Mouse (Mus musculus) stomach, postnatal 0 days (tissue): ENCODE results near the gene Fam172a. TPM values are rescaled to one million over a fixed set of nuclear protein-coding genes. Genes with fewer than 3 reads are reported as not detected.
A peak's percentile ranks its signal among the peaks of the same experiment; 100 is the strongest.

ENCODE experiments used
- ATAC-seq: fragments of 200-750 bp; cut with Nextera tagmentation; 2 replicates; pipeline ENCODE4 v1.8.0; 2017; ENCODE audit not compliant: low FRiP score, low TSS enrichment
- DNase-seq: peaks from one replicate; pipeline ENCODE4 v3.0.0-alpha.2; 2016; ENCODE audit warnings: low spot score
- H3K27ac ChIP-seq: fragments of 300-500 bp; sonication (generic); replicated peaks from 2 replicates; pipeline ENCODE4 v1.5.1; 2014; ENCODE audit warnings: mild to moderate bottlenecking, control low read depth
- H3K27me3 ChIP-seq: fragments of 300-500 bp; sonication (generic); 2 replicates; pipeline ENCODE4 v1.6.1; 2014; ENCODE audit warnings: low read length; ENCODE audit not compliant: control insufficient read depth, insufficient read depth
- H3K36me3 ChIP-seq: fragments of 300-500 bp; sonication (generic); 2 replicates; pipeline ENCODE4 v1.6.1; 2014; ENCODE audit warnings: low read length, mixed read lengths; ENCODE audit not compliant: control insufficient read depth, insufficient read depth
- H3K4me1 ChIP-seq: fragments of 300-500 bp; sonication (generic); replicated peaks from 2 replicates; pipeline ENCODE4 v1.6.1; 2014; ENCODE audit warnings: antibody characterized with exemption; ENCODE audit not compliant: control insufficient read depth, insufficient read depth
- H3K4me2 ChIP-seq: fragments of 300-500 bp; sonication (generic); replicated peaks from 2 replicates; pipeline ENCODE4 v1.6.1; 2014; ENCODE audit warnings: low read depth, mild to moderate bottlenecking, control low read depth, moderate library complexity
- H3K4me3 ChIP-seq: fragments of 300-500 bp; sonication (generic); 2 replicates; pipeline ENCODE4 v1.5.1; 2014; ENCODE audit warnings: low read depth, low read length, control low read depth
- H3K9ac ChIP-seq: fragments of 300-500 bp; sonication (generic); 2 replicates; pipeline ENCODE4 v1.6.1; 2014; ENCODE audit warnings: mild to moderate bottlenecking, low read length, control low read depth, mixed read lengths
- H3K9me3 ChIP-seq: fragments of 300-500 bp; sonication (generic); 2 replicates; pipeline ENCODE4 v1.6.1; 2016; ENCODE audit warnings: low read length; ENCODE audit not compliant: control insufficient read depth
- CTCF ChIP-seq: IDR thresholded peaks from 2 replicates; pipeline ENCODE4 v1.5.1; 2016; ENCODE audit warnings: antibody characterized with exemption, low read depth, mild to moderate bottlenecking, moderate library complexity
- EP300 ChIP-seq: optimal IDR thresholded peaks from 2 replicates; pipeline ENCODE3; 2016; ENCODE audit warnings: antibody characterized with exemption
- WGBS: fragments of 180-500 bp; shearing (Covaris S2); extraction: QIAGEN DNeasy Blood & Tissue Kit; methylation state at CpG from one replicate; pipeline ENCODE4 v1.1.7; 2014; 5-methylcytosine and 5-hydroxymethylcytosine counted together
- polyA plus RNA-seq: library from polyadenylated mRNA; unstranded; fragments of >200 nt; fragmentation: Nextera tagmentation; extraction: Ambion mirVana; gene quantifications from 2 replicates; pipeline ENCODE4 v1.2.1, GENCODE M21; 2015

Gene Fam172a
- polyA plus RNA-seq, 1 experiment from 2014 or later = 19.8 TPM

- 2% methylated on average over 27 of the region's 30 CpGs for WGBS
- no peaks in the 10 kb centered on the region for H3K9me3 ChIP-seq
- H3K4me3 ChIP-seq = peak overlapping the region; percentile 76
- no peaks in the 10 kb centered on the region; the same call in 1 of the 2 replicates for H3K4me1 ChIP-seq
- no peak overlapping the region for H3K27ac ChIP-seq
- DNase-seq (peak; percentile 81), ATAC-seq (peak; percentile 75)
- TF ChIP-seq EP300 = no peak
- TF ChIP-seq CTCF = peak; percentile 85
- no peaks in the 10 kb centered on the region; the same call in 1 of the 2 replicates for H3K27me3 ChIP-seq
- no peaks in the 10 kb centered on the region for H3K36me3 ChIP-seq
- H3K4me2 ChIP-seq = peak overlapping the region; percentile 65
- no peak overlapping the region; the same call in 1 of the 2 replicates for H3K9ac ChIP-seq
These were observed 499.4 kb downstream of the Fam172a start for GRCm38 (mm10) chr13:78200991-78201870.

- peak overlapping the region; percentile 65 for H3K4me2 ChIP-seq
- no peak for ATAC-seq
- H3K36me3 ChIP-seq = no peaks in the 10 kb centered on the region
- H3K27ac ChIP-seq = peak overlapping the region; percentile 76; the same call in 1 of the 2 replicates
- no peak for DNase-seq
- H3K4me3 ChIP-seq = peak overlapping the region; percentile 76
- no peaks in the 10 kb centered on the region for H3K9me3 ChIP-seq
- no peaks in the 10 kb centered on the region; the same call in 1 of the 2 replicates for H3K4me1 ChIP-seq
- 3% methylated on average over 22 of the region's 22 CpGs for WGBS
- TF ChIP-seq EP300 (no peak), CTCF (no peak)
- H3K27me3 ChIP-seq = no peaks in the 10 kb centered on the region; the same call in 1 of the 2 replicates
- H3K9ac ChIP-seq = no peak overlapping the region; the same call in 1 of the 2 replicates
These were observed 500.2 kb downstream of the Fam172a start for GRCm38 (mm10) chr13:78201871-78202565.

- Histone ChIP-seq H3K36me3 (no peaks in the 10 kb centered on the region), H3K4me3 (peak overlapping the region; percentile 76), H3K9ac (peak overlapping the region; percentile 62), H3K27me3 (no peaks in the 10 kb centered on the region; the same call in 1 of the 2 replicates), H3K4me1 (no peaks in the 10 kb centered on the region; the same call in 1 of the 2 replicates), H3K9me3 (no peaks in the 10 kb centered on the region), H3K4me2 (peak overlapping the region; percentile 65), H3K27ac (peak overlapping the region; percentile 90)
- no peak for DNase-seq
- TF ChIP-seq CTCF = no peak
- TF ChIP-seq EP300 = no peak
- no peak for ATAC-seq
- WGBS = 2% methylated on average over 44 of the region's 47 CpGs
These were observed 500.9 kb downstream of the Fam172a start for GRCm38 (mm10) chr13:78202574-78203347.

- no peaks in the 10 kb centered on the region; the same call in 1 of the 2 replicates for H3K4me1 ChIP-seq
- 1% methylated on average over 37 of the region's 37 CpGs for WGBS
- ATAC-seq = peak; percentile 54
These were observed 501.7 kb downstream of the Fam172a start for GRCm38 (mm10) chr13:78203348-78204061.

GRCm38 (mm10) chr13:78205426-78205825 is 503.6 kb downstream of the Fam172a start:
- H3K9me3 ChIP-seq = no peaks in the 10 kb centered on the region
- no peak for TF ChIP-seq EP300
- TF ChIP-seq CTCF = no peak
- H3K36me3 ChIP-seq = no peaks in the 10 kb centered on the region
- peaks cover 4% of the 10 kb centered on the region; the same call in 1 of the 2 replicates for H3K27me3 ChIP-seq
- H3K27ac ChIP-seq = no peak overlapping the region
- DNase-seq (no peak), ATAC-seq (no peak)
- peaks cover 2% of the 10 kb centered on the region; the same call in 1 of the 2 replicates for H3K4me1 ChIP-seq
- H3K4me2 ChIP-seq = no peak overlapping the region
- no peak overlapping the region for H3K4me3 ChIP-seq
- H3K9ac ChIP-seq = no peak overlapping the region

More at GRCm38 (mm10) chr13:78203348-78204061, 501.7 kb downstream of the Fam172a start:
- no peaks in the 10 kb centered on the region for H3K9me3 ChIP-seq
- H3K4me2 ChIP-seq = peak overlapping the region; percentile 65
- no peaks in the 10 kb centered on the region for H3K36me3 ChIP-seq
- peak overlapping the region; percentile 62 for H3K9ac ChIP-seq
- DNase-seq = peak; percentile 60
- H3K27ac ChIP-seq = peak overlapping the region; percentile 90
- no peaks in the 10 kb centered on the region; the same call in 1 of the 2 replicates for H3K27me3 ChIP-seq
- TF ChIP-seq EP300 (no peak), CTCF (peak; percentile 63)
- peak overlapping the region; percentile 76 for H3K4me3 ChIP-seq
